Mouse (Mus musculus) midbrain, embryonic 11.5 days (tissue): Measurements from ENCODE around the gene Lrrn1. TPM values are rescaled to one million over a fixed set of nuclear protein-coding genes. Genes with fewer than 3 reads are reported as not detected.
A peak's percentile ranks its signal among the peaks of the same experiment; 100 is the strongest.

Source experiments
- ATAC-seq: fragments of 200-750 bp; cut with Nextera tagmentation; 2 replicates; pipeline ENCODE4 v1.8.0; 2017; ENCODE audit warnings: moderate TSS enrichment, moderate library complexity; ENCODE audit not compliant: low FRiP score
- DNase-seq: peaks from one replicate; pipeline ENCODE4 v3.0.0; 2015; ENCODE audit warnings: low spot score; ENCODE audit errors: missing footprints
- H3K27ac ChIP-seq: fragments of 300-500 bp; sonication (generic); 2 replicates; pipeline ENCODE4 v1.5.1; 2014; ENCODE audit warnings: low read depth, low read length
- H3K27me3 ChIP-seq: fragments of 300-500 bp; sonication (generic); 2 replicates; pipeline ENCODE4 v1.6.1; 2014; ENCODE audit warnings: mild to moderate bottlenecking, low read length, moderate library complexity, mixed read lengths; ENCODE audit not compliant: control insufficient read depth, insufficient read depth
- H3K36me3 ChIP-seq: fragments of 300-500 bp; sonication (generic); 2 replicates; pipeline ENCODE4 v1.6.1; 2014; ENCODE audit warnings: mild to moderate bottlenecking, low read length, moderate library complexity, mixed read lengths; ENCODE audit not compliant: control insufficient read depth, insufficient read depth
- H3K4me1 ChIP-seq: fragments of 300-500 bp; sonication (generic); 2 replicates; pipeline ENCODE4 v1.6.1; 2014; ENCODE audit warnings: low read length; ENCODE audit not compliant: control insufficient read depth, insufficient read depth
- H3K4me2 ChIP-seq: fragments of 300-500 bp; sonication (generic); 2 replicates; pipeline ENCODE4 v1.6.1; 2014; ENCODE audit warnings: mild to moderate bottlenecking, moderate library complexity
- H3K4me3 ChIP-seq: fragments of 300-500 bp; sonication (generic); 2 replicates; pipeline ENCODE4 v1.5.1; 2014; ENCODE audit warnings: low read depth, low read length
- H3K9ac ChIP-seq: fragments of 300-500 bp; sonication (generic); 2 replicates; pipeline ENCODE4 v1.6.1; 2014; ENCODE audit warnings: low read length
- H3K9me3 ChIP-seq: fragments of 300-500 bp; sonication (generic); 2 replicates; pipeline ENCODE4 v1.6.1; 2016; ENCODE audit warnings: low read length; ENCODE audit not compliant: control insufficient read depth
- WGBS: fragments of 180-500 bp; shearing (Covaris S2); extraction: QIAGEN DNeasy Blood & Tissue Kit; methylation state at CpG from one replicate; pipeline ENCODE4 v1.1.7; 2014; 5-methylcytosine and 5-hydroxymethylcytosine counted together
- polyA plus RNA-seq: library from polyadenylated mRNA; unstranded; fragments of >200 nt; fragmentation: Nextera tagmentation; extraction: Ambion mirVana; gene quantifications from 2 replicates; pipeline ENCODE4 v1.2.1, GENCODE M21; 2014

Lrrn1 gene
- polyA plus RNA-seq, 1 experiment from 2014 or later = 129 TPM

- no peaks in the 10 kb centered on the region for H3K9me3 ChIP-seq
- peak; percentile 45 for ATAC-seq
- H3K4me1 ChIP-seq = peaks cover 25% of the 10 kb centered on the region
- DNase-seq = peak; percentile 83
- H3K36me3 ChIP-seq = no peaks in the 10 kb centered on the region
- H3K9ac ChIP-seq = no peak overlapping the region
- 19% methylated on average over 1 of the region's 1 CpGs for WGBS
- peak overlapping the region; percentile 17; the same call in 1 of the 2 replicates for H3K4me2 ChIP-seq
- no peak overlapping the region for H3K4me3 ChIP-seq
- H3K27me3 ChIP-seq = no peaks in the 10 kb centered on the region
- peak overlapping the region; percentile 25 for H3K27ac ChIP-seq
Observed at GRCm38 (mm10) chr6:107534533-107534932, 5.0 kb downstream of the Lrrn1 start.

DNA sequence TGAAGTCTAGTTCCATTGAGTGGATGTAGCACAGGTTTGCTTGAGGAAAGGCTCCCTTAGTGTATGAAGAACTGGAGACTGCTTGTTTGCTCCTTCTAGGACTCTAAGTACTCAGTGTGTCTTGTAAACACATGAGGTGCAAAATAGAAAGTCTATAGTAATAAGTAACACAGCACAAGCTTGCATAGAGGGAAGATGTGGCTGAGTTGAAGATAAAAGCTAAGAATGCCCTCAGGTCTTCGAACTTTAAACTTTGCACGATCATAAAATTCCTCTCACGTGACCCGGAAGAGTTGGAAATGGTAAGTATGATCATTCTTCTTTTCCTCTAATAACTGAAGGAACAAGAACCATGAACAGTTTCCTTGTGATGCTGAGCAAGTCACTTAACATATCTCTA is 7.1 kb downstream of the Lrrn1 start:
- Histone ChIP-seq H3K4me1 (peaks cover 25% of the 10 kb centered on the region), H3K27ac (no peak overlapping the region), H3K4me3 (no peak overlapping the region), H3K9me3 (no peaks in the 10 kb centered on the region), H3K9ac (no peak overlapping the region), H3K4me2 (no peak overlapping the region), H3K36me3 (no peaks in the 10 kb centered on the region; the same call in 1 of the 2 replicates), H3K27me3 (no peaks in the 10 kb centered on the region)
- peak; percentile 10 for DNase-seq
- 90% methylated on average over 4 of the region's 4 CpGs for WGBS
- no peak for ATAC-seq

DNA sequence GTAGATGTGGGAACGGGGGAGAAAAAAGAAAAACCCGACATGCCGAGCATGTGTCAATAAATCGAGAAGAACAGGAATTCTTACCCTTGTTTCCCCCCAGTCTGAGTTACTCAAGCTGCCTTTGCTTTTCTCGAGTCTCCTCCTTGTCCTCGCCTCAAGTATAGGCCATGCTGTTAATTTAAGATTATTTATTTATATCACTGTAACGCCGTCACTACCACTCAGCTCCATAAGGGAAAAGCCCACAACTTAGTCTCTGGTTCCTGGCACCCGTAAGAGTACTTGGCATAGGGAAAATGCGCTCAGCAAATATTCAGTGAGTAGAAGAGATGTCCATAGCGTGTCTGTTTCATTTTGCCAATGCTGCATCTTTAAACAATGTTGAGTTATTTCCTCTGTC is 11.7 kb downstream of the Lrrn1 start:
- Histone ChIP-seq H3K27me3 (no peaks in the 10 kb centered on the region), H3K4me2 (no peak overlapping the region), H3K9me3 (no peaks in the 10 kb centered on the region), H3K27ac (no peak overlapping the region), H3K36me3 (no peaks in the 10 kb centered on the region; the same call in 1 of the 2 replicates), H3K9ac (no peak overlapping the region), H3K4me3 (no peak overlapping the region), H3K4me1 (no peaks in the 10 kb centered on the region)
- 90% methylated on average over 11 of the region's 11 CpGs for WGBS
- DNase-seq (no peak), ATAC-seq (no peak)

GRCm38 (mm10) chr6:107541918-107542317 is 12.3 kb downstream of the Lrrn1 start:
- no peak for DNase-seq
- no peak overlapping the region for H3K27ac ChIP-seq
- WGBS = 84% methylated on average over 4 of the region's 4 CpGs
- no peak overlapping the region for H3K9ac ChIP-seq
- no peak for ATAC-seq
- H3K27me3 ChIP-seq = no peaks in the 10 kb centered on the region
- H3K4me1 ChIP-seq = no peaks in the 10 kb centered on the region
- H3K36me3 ChIP-seq = no peaks in the 10 kb centered on the region; the same call in 1 of the 2 replicates
- H3K4me2 ChIP-seq = no peak overlapping the region
- no peaks in the 10 kb centered on the region for H3K9me3 ChIP-seq
- H3K4me3 ChIP-seq = no peak overlapping the region

GRCm38 (mm10) chr6:107546272-107546671 is 16.7 kb downstream of the Lrrn1 start:
- DNase-seq (no peak), ATAC-seq (no peak)
- Histone ChIP-seq H3K27me3 (no peaks in the 10 kb centered on the region), H3K4me2 (no peak overlapping the region), H3K27ac (no peak overlapping the region), H3K36me3 (no peaks in the 10 kb centered on the region), H3K9ac (no peak overlapping the region), H3K9me3 (no peaks in the 10 kb centered on the region), H3K4me1 (no peaks in the 10 kb centered on the region), H3K4me3 (no peak overlapping the region)
- 78% methylated on average over 2 of the region's 2 CpGs for WGBS

DNA sequence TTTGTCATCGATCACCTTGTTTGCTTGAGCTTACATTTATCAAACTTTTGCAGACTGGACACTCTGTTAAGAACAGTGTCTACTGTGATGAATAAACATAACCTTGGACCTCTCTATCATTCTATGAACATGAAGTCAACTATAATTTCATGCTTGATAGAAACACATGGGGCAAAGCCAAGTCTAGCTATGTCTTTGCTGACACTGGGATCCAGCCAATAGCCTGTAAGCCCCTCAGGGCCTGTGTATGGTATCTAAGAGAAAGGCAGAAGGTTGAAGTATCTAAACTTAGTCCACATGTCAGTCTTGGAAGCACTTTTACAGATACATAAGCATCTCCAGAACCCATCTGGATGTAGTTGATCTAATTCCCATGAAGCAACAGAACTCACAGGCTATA is 22.9 kb downstream of the Lrrn1 start:
- DNase-seq = no peak
- Histone ChIP-seq H3K4me3 (no peak overlapping the region), H3K27me3 (no peaks in the 10 kb centered on the region), H3K27ac (no peak overlapping the region), H3K36me3 (no peaks in the 10 kb centered on the region), H3K4me2 (no peak overlapping the region), H3K9ac (no peak overlapping the region), H3K4me1 (no peaks in the 10 kb centered on the region), H3K9me3 (no peaks in the 10 kb centered on the region)
- ATAC-seq = no peak
- 93% methylated on average over 1 of the region's 1 CpGs for WGBS

- Histone ChIP-seq H3K27ac (no peak overlapping the region), H3K4me1 (no peaks in the 10 kb centered on the region), H3K4me2 (no peak overlapping the region), H3K9me3 (no peaks in the 10 kb centered on the region), H3K9ac (no peak overlapping the region), H3K36me3 (no peaks in the 10 kb centered on the region), H3K27me3 (no peaks in the 10 kb centered on the region), H3K4me3 (no peak overlapping the region)
- no peak for DNase-seq
- ATAC-seq = no peak
- 94% methylated on average over 5 of the region's 5 CpGs for WGBS
Observed at GRCm38 (mm10) chr6:107555364-107555763, 25.8 kb downstream of the Lrrn1 start.

DNA sequence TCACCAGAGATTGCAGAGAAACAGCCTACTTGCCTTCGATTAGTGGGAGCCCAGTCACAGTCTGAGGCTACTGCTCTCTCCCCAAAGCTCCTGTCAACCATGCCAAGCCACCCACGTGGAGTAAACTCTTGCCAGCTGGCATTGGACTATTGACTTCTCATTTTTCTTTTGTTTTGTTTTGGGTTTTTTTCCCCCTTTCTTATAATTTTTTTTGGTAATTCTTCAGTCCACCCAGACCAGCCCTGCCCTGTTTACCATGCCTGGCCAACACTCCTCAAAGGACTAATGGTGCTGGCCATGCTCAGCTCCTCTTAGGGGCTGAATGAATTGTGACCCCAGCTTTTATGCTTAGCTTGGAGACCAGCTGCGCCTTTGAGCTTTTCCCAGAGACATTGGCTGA is 27.4 kb downstream of the Lrrn1 start:
- no peak for DNase-seq
- no peaks in the 10 kb centered on the region for H3K9me3 ChIP-seq
- H3K27ac ChIP-seq = no peak overlapping the region
- no peak overlapping the region for H3K9ac ChIP-seq
- H3K36me3 ChIP-seq = no peaks in the 10 kb centered on the region
- H3K4me3 ChIP-seq = no peak overlapping the region
- H3K27me3 ChIP-seq = no peaks in the 10 kb centered on the region
- no peak overlapping the region for H3K4me2 ChIP-seq
- H3K4me1 ChIP-seq = no peaks in the 10 kb centered on the region
- 58% methylated on average over 3 of the region's 3 CpGs for WGBS
- ATAC-seq = peak; percentile 62; the same call in 1 of the 2 replicates

- Histone ChIP-seq H3K36me3 (no peaks in the 10 kb centered on the region), H3K4me1 (no peaks in the 10 kb centered on the region), H3K4me2 (no peak overlapping the region), H3K27ac (no peak overlapping the region), H3K9ac (no peak overlapping the region), H3K4me3 (no peak overlapping the region), H3K9me3 (no peaks in the 10 kb centered on the region), H3K27me3 (no peaks in the 10 kb centered on the region)
- ATAC-seq (no peak), DNase-seq (no peak)
- WGBS = 92% methylated on average over 3 of the region's 3 CpGs
Observed at GRCm38 (mm10) chr6:107557806-107558205, 28.2 kb downstream of the Lrrn1 start.

DNA sequence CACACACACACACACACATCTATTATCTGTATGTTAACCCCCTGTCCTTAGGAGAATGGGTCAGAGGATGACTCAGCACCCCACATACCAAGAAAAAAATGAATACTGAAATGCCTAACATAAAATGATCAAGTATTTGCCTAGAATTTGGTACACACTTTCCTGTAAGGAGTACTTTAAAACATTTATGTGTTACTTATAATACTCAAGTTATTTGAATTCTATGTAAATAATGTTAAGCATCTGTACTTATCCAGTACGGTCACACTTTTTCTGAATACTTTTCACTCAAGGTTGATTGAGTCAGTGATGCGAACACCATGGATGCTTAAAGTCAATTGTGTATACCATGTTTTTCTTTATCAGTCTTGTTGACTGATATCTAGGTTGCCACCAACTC is 32.7 kb downstream of the Lrrn1 start:
- 97% methylated on average over 2 of the region's 2 CpGs for WGBS
- Histone ChIP-seq H3K9me3 (no peaks in the 10 kb centered on the region), H3K36me3 (peaks cover 5% of the 10 kb centered on the region; the same call in 1 of the 2 replicates)

More for the DNA sequence above, 32.7 kb downstream of the Lrrn1 start:
- no peaks in the 10 kb centered on the region for H3K4me1 ChIP-seq
- no peak overlapping the region for H3K4me3 ChIP-seq
- H3K9ac ChIP-seq = no peak overlapping the region
- no peaks in the 10 kb centered on the region for H3K27me3 ChIP-seq
- no peak for DNase-seq
- ATAC-seq = no peak
- H3K27ac ChIP-seq = no peak overlapping the region
- H3K4me2 ChIP-seq = no peak overlapping the region
